Mouse (Mus musculus) olfactory bulb, adult 2 months (tissue): Measurements from ENCODE around the gene Thap7. TPM values are rescaled to one million over a fixed set of nuclear protein-coding genes. Genes with fewer than 3 reads are reported as not detected.

Experiments
- H3K27ac ChIP-seq: fragments of 200-500 bp; 2 replicates; pipeline ENCODE4 v1.5.1; 2012; ENCODE audit warnings: low read depth, low read length; ENCODE audit not compliant: insufficient read depth
- H3K4me1 ChIP-seq: fragments of 200-500 bp; 2 replicates; pipeline ENCODE4 v1.6.1; 2012; ENCODE audit warnings: low read length; ENCODE audit not compliant: control insufficient read depth, insufficient read depth
- H3K4me3 ChIP-seq: fragments of 200-500 bp; 2 replicates; pipeline ENCODE4 v1.5.1; 2012; ENCODE audit warnings: mild to moderate bottlenecking, low read depth, low read length, moderate library complexity; ENCODE audit not compliant: insufficient read depth
- CTCF ChIP-seq: fragments of 200-500 bp; IDR thresholded peaks from 2 replicates; pipeline ENCODE4 v1.5.1; 2012; ENCODE audit warnings: low read depth, mild to moderate bottlenecking, low read length, moderate library complexity; ENCODE audit not compliant: insufficient read depth
- POLR2A ChIP-seq: fragments of 200-500 bp; IDR thresholded peaks from 2 replicates; pipeline ENCODE4 v1.6.1; 2012; ENCODE audit warnings: mild to moderate bottlenecking, low read depth, low read length, moderate library complexity; ENCODE audit not compliant: insufficient read depth
- WGBS: fragments of 180-500 bp; shearing (Covaris S2); methylation state at CpG from one replicate; pipeline ENCODE4 v1.1.7; 2018; 5-methylcytosine and 5-hydroxymethylcytosine counted together
- polyA plus RNA-seq: library from polyadenylated mRNA; stranded (reverse); fragments of >200 nt; gene quantifications from 2 replicates; pipeline ENCODE4 v1.2.4, GENCODE M21; 2012; ENCODE audit warnings: low replicate concordance; ENCODE audit not compliant: missing spikeins, insufficient read depth, insufficient read length

Gene Thap7
- polyA plus RNA-seq, 1 experiment = not detected

DNA sequence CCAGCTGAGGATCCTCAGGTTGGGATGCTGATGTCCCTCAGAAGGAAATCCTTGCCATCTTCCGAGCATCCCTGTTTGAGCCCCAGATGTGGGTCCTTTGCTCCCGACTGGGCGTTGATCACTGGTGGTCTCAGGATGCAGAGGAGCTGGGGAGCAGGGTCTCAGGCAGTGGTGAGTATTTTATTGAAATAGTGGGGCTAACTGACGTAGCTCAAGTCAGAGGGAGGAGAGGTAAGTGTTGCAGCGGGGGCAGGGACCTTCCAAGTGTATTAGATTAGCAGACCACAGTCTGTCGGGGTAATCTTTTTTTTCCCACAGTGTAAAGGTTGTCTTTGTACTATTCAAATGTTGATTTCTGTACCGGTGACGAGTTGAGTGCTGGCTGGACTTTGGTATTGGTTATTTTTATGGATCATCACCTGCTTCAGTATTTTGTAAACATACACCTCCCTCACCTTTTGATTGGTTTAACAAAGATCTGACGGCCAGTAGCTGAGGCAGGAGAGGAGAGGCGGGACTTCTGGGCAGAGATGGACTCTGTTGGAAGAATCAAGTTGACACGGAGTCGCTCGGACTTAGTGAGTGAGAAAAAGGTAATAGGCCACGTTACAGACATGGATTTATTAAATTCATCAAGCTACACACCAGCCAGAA, 1.9 kb upstream of the Thap7 start:
- Histone ChIP-seq H3K4me1 (peaks cover 10% of the 10 kb centered on the region; the same call in 1 of the 2 replicates), H3K27ac (no peak overlapping the region), H3K4me3 (no peak overlapping the region)
- WGBS = 70% methylated on average over 14 of the region's 14 CpGs
- no peak for TF ChIP-seq CTCF
- no peak for TF ChIP-seq POLR2A

- TF ChIP-seq POLR2A = no peak
- TF ChIP-seq CTCF = no peak
- Histone ChIP-seq H3K4me3 (no peak overlapping the region), H3K27ac (no peak overlapping the region), H3K4me1 (peaks cover 10% of the 10 kb centered on the region; the same call in 1 of the 2 replicates)
- WGBS = 63% methylated on average over 4 of the region's 4 CpGs
Observed at GRCm38 (mm10) chr16:17532271-17532670, 1.3 kb upstream of the Thap7 start.

DNA sequence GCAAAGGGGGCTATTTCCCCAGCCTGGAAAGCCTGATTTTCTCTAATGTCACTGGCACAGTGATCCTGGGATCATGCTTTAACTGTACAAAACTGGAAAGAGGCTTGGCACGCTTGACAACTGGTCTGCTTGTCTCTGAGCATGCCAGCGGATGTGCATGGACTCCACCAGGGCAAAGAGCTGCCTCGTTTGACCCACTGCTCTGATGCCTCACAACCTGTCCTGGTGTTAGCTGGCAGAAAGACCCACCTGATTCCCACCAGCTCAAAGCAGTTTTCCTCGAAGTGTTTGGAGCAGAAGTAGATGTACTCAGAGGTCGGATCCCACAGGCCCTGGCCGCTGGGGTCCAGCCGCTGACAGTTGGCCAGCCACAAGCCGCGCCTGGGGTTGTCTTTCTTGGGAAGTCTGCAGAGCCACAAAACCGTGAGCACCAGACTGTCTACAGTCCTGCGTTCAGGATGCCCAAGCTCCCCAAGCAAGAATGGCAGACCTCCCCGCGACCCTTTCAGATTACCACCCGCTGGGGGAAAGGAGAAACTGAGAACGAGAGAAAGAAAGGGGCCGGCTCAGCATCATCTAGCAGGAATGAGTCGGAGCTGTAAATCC, 852 bp downstream of the Thap7 start:
- H3K27ac ChIP-seq = peak overlapping the region; percentile 45; the same call in 1 of the 2 replicates
- H3K4me1 ChIP-seq = peaks cover 10% of the 10 kb centered on the region; the same call in 1 of the 2 replicates
- 7% methylated on average over 17 of the region's 17 CpGs for WGBS
- peak overlapping the region; percentile 77 for H3K4me3 ChIP-seq
- TF ChIP-seq POLR2A = no peak
- TF ChIP-seq CTCF = no peak

DNA sequence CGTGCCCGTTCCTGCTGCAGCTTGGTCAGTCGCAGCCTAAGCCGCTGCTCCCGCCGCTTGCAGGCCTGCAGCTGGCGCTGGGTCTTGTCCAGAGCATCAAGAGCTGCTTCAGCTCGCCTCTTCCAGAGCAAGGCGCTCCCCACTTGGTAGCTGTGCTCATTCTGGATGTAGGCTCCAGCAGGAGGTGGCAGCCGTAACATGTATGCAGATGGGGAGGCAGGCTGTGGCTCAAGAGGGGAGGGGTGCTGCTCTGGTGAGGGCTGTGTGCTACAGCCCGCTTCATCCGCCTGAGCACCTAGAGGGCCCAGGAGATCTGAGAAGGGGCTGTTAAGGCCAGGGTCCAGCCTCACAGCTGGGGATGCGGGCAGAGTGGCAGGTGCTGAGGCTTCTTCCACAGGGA, 2.7 kb downstream of the Thap7 start:
- TF ChIP-seq POLR2A (no peak), CTCF (no peak)
- 82% methylated on average over 13 of the region's 13 CpGs for WGBS
- no peak overlapping the region for H3K4me3 ChIP-seq
- H3K27ac ChIP-seq = no peak overlapping the region
- H3K4me1 ChIP-seq = peaks cover 10% of the 10 kb centered on the region; the same call in 1 of the 2 replicates

GRCm38 (mm10) chr16:17527606-17528005, 3.3 kb downstream of the Thap7 start:
- peaks cover 10% of the 10 kb centered on the region; the same call in 1 of the 2 replicates for H3K4me1 ChIP-seq
- no peak overlapping the region for H3K4me3 ChIP-seq
- no peak for TF ChIP-seq CTCF
- TF ChIP-seq POLR2A = no peak
- H3K27ac ChIP-seq = no peak overlapping the region

DNA sequence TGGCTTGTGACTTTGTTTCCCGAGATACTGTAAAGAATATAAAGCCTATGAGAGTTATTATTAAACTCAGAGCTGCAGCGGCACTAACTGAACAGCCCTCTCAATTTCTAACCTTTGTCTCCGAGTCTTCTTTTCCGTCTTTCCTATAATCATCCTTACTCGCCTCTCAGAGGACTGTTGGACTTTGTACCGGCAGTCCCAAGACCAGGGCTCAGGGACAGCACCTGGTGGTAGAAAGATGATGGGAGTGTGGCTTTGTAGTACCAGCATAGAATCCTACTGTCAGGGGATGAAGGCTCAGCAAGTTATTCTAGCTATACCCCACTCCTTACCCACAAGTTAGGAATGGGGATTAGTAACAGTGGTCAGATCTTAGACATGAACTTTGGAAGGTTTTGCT, 4.7 kb downstream of the Thap7 start:
- Histone ChIP-seq H3K4me3 (no peak overlapping the region), H3K27ac (no peak overlapping the region), H3K4me1 (peaks cover 7% of the 10 kb centered on the region; the same call in 1 of the 2 replicates)
- TF ChIP-seq CTCF (no peak), POLR2A (no peak)
- 86% methylated on average over 6 of the region's 6 CpGs for WGBS

GRCm38 (mm10) chr16:17525524-17525923, 5.4 kb downstream of the Thap7 start:
- 74% methylated on average over 3 of the region's 3 CpGs for WGBS
- Histone ChIP-seq H3K4me3 (no peak overlapping the region), H3K4me1 (peaks cover 7% of the 10 kb centered on the region; the same call in 1 of the 2 replicates), H3K27ac (no peak overlapping the region)
- TF ChIP-seq POLR2A = no peak
- no peak for TF ChIP-seq CTCF

- TF ChIP-seq CTCF (no peak), POLR2A (no peak)
- Histone ChIP-seq H3K4me3 (no peak overlapping the region), H3K4me1 (0 out of 2 replicates have a peak, but pooled peaks cover 3% of the 10 kb centered on the region), H3K27ac (no peak overlapping the region)
- 89% methylated on average over 11 of the region's 11 CpGs for WGBS
Observed at GRCm38 (mm10) chr16:17524156-17524555, 6.8 kb downstream of the Thap7 start.

GRCm38 (mm10) chr16:17518910-17519309, 12.0 kb downstream of the Thap7 start:
- TF ChIP-seq POLR2A (no peak), CTCF (no peak)
- Histone ChIP-seq H3K4me1 (no peaks in the 10 kb centered on the region), H3K4me3 (no peak overlapping the region), H3K27ac (no peak overlapping the region)
- 82% methylated on average over 2 of the region's 2 CpGs for WGBS
